Mouse (Mus musculus): Measurements from ENCODE around the gene Dmgdh. TPM values are rescaled to one million over a fixed set of nuclear protein-coding genes. Genes with fewer than 3 reads are reported as not detected.
A peak's percentile ranks its signal among the peaks of the same experiment; 100 is the strongest.

Dmgdh gene
- total RNA-seq, 1 experiment: 2.1 TPM

DNA sequence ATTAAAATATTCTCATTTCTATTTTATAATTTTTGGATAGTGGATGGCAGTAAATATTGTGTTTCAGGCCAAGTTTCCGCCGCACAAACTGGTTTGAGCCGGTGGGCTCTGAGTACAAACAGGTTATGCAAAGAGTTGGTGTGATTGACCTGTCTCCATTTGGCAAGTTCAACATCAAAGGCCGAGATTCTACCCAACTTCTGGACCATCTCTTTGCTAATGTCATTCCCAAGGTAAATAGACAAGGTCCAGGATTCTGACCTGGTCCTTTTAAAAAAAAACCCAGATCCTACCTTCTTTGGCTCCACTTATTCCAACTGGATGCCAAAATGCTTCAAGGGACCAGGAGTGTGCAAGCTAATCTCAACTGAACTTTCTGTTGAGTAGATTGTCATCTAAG, 37.0 kb downstream of the Dmgdh start:
- Histone ChIP-seq H3K4me3 (ENCODE audit: insufficient read depth in 1 of 2, low read depth in 1 of 2, low read length in 2 of 2, poor library complexity in 1 of 2, severe bottlenecking in 1 of 2) (no peak overlapping the region), H3K9ac (ENCODE audit: insufficient read depth, low read depth, low read length, poor library complexity, severe bottlenecking) (no peak overlapping the region), H3K9me3 (ENCODE audit: control insufficient read depth, insufficient read depth, low read depth, low read length) (no peaks in the 10 kb centered on the region), H3K4me1 (ENCODE audit: control insufficient read depth in 2 of 2, insufficient read depth in 2 of 2, low read length in 2 of 2, poor library complexity in 1 of 2) (no peaks in the 10 kb centered on the region), H3K27ac (ENCODE audit: insufficient read depth, low read depth, low read length, poor library complexity, severe bottlenecking) (no peak overlapping the region), H3K36me3 (ENCODE audit: control insufficient read depth, insufficient read depth, low read length, poor library complexity, severe bottlenecking) (no peaks in the 10 kb centered on the region)
- in situ Hi-C loops (cut with MboI; ENCODE audit: low sequenced_read_pairs in 2 of 2, unreplicated experiment in 2 of 2): no loop called here
- no peak for TF ChIP-seq HCFC1 (IDR thresholded peaks at IDR 0.05; ENCODE audit: borderline replicate concordance, insufficient read depth, low read length)
- TF ChIP-seq ZNF384 (IDR thresholded peaks at IDR 0.05; ENCODE audit: low read depth, low read length): no peak
- no peak for TF ChIP-seq CHD2 (IDR thresholded peaks at IDR 0.05; ENCODE audit: low read depth, low read length)
- TF ChIP-seq ZC3H11A (IDR thresholded peaks at IDR 0.05; ENCODE audit: borderline replicate concordance, low read depth, low read length): no peak
- no peak for TF ChIP-seq MAFK (IDR thresholded peaks at IDR 0.05; ENCODE audit: insufficient read depth, low read depth, low read length)
- no peak for DNase-seq (ENCODE audit: low read depth, low spot score)

DNA sequence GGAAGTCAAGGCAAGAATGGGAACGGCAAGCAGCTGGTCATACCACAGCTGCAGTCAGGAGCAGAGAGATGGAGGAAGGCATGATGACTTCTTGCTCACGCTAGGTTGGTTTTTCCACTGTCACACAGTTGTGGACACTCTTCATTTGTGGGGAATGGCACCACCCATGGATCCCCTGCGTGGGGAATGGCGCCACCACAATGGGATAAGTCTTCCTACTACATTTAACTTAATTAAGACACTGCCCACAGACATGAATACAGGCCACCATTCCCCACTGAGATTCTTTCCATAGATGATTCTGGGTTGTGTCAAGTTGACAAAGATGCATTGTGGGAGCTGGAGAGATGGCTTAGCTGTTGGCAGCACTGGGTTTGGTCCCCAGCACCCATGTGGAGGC, 38.1 kb downstream of the Dmgdh start:
- Histone ChIP-seq H3K27ac (ENCODE audit: insufficient read depth, low read depth, low read length, poor library complexity, severe bottlenecking) (no peak overlapping the region), H3K36me3 (ENCODE audit: control insufficient read depth, insufficient read depth, low read length, poor library complexity, severe bottlenecking) (no peaks in the 10 kb centered on the region), H3K4me1 (ENCODE audit: control insufficient read depth in 2 of 2, insufficient read depth in 2 of 2, low read length in 2 of 2, poor library complexity in 1 of 2) (no peaks in the 10 kb centered on the region), H3K9me3 (ENCODE audit: control insufficient read depth, insufficient read depth, low read depth, low read length) (no peaks in the 10 kb centered on the region), H3K4me3 (ENCODE audit: insufficient read depth in 1 of 2, low read depth in 1 of 2, low read length in 2 of 2, poor library complexity in 1 of 2, severe bottlenecking in 1 of 2) (no peak overlapping the region), H3K9ac (ENCODE audit: insufficient read depth, low read depth, low read length, poor library complexity, severe bottlenecking) (no peak overlapping the region)
- DNase-seq (ENCODE audit: low read depth, low spot score): no peak
- in situ Hi-C loops (cut with MboI; ENCODE audit: low sequenced_read_pairs in 2 of 2, unreplicated experiment in 2 of 2): no loop called here
- TF ChIP-seq ZNF384 (IDR thresholded peaks at IDR 0.05; ENCODE audit: low read depth, low read length): no peak
- no peak for TF ChIP-seq MAFK (IDR thresholded peaks at IDR 0.05; ENCODE audit: insufficient read depth, low read depth, low read length)
- no peak for TF ChIP-seq HCFC1 (IDR thresholded peaks at IDR 0.05; ENCODE audit: borderline replicate concordance, insufficient read depth, low read length)
- TF ChIP-seq CHD2 (IDR thresholded peaks at IDR 0.05; ENCODE audit: low read depth, low read length): no peak
- no peak for TF ChIP-seq ZC3H11A (IDR thresholded peaks at IDR 0.05; ENCODE audit: borderline replicate concordance, low read depth, low read length)

DNA sequence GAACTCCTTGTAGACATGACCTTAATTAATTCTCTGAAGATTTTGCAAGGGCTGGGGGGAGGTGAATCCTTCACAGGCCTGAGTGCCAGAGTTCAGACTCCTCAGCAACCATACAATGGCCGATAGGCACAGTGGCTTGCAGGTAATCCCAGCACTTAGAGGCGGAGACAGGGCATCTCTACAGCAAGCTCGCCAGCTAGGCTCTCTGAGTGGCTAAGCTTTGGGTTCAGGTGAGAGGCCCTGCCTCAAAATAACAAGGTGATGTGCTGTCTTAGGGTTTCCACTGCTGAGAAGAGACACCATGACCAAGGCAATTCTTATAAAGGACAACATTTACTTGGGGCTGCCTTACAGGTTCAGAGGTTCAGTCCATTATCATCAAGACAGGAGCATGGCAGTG, 39.6 kb downstream of the Dmgdh start:
- TF ChIP-seq CHD2 (IDR thresholded peaks at IDR 0.05; ENCODE audit: low read depth, low read length): no peak
- no peak for TF ChIP-seq ZNF384 (IDR thresholded peaks at IDR 0.05; ENCODE audit: low read depth, low read length)
- TF ChIP-seq MAFK (IDR thresholded peaks at IDR 0.05; ENCODE audit: insufficient read depth, low read depth, low read length): no peak
- TF ChIP-seq HCFC1 (IDR thresholded peaks at IDR 0.05; ENCODE audit: borderline replicate concordance, insufficient read depth, low read length): no peak
- no peak for TF ChIP-seq ZC3H11A (IDR thresholded peaks at IDR 0.05; ENCODE audit: borderline replicate concordance, low read depth, low read length)
- Histone ChIP-seq H3K9me3 (ENCODE audit: control insufficient read depth, insufficient read depth, low read depth, low read length) (no peaks in the 10 kb centered on the region), H3K4me3 (ENCODE audit: insufficient read depth in 1 of 2, low read depth in 1 of 2, low read length in 2 of 2, poor library complexity in 1 of 2, severe bottlenecking in 1 of 2) (no peak overlapping the region), H3K27ac (ENCODE audit: insufficient read depth, low read depth, low read length, poor library complexity, severe bottlenecking) (no peak overlapping the region), H3K4me1 (ENCODE audit: control insufficient read depth in 2 of 2, insufficient read depth in 2 of 2, low read length in 2 of 2, poor library complexity in 1 of 2) (no peaks in the 10 kb centered on the region), H3K9ac (ENCODE audit: insufficient read depth, low read depth, low read length, poor library complexity, severe bottlenecking) (no peak overlapping the region), H3K36me3 (ENCODE audit: control insufficient read depth, insufficient read depth, low read length, poor library complexity, severe bottlenecking) (no peaks in the 10 kb centered on the region)
- in situ Hi-C loops (cut with MboI; ENCODE audit: low sequenced_read_pairs in 2 of 2, unreplicated experiment in 2 of 2): no loop called here
- DNase-seq (ENCODE audit: low read depth, low spot score): no peak

- H3K9me3 ChIP-seq (ENCODE audit: control insufficient read depth, insufficient read depth, low read depth, low read length): no peaks in the 10 kb centered on the region
- TF ChIP-seq ZC3H11A (IDR thresholded peaks at IDR 0.05; ENCODE audit: borderline replicate concordance, low read depth, low read length): no peak
- TF ChIP-seq MAFK (IDR thresholded peaks at IDR 0.05; ENCODE audit: insufficient read depth, low read depth, low read length): no peak
- no peak for TF ChIP-seq ZNF384 (IDR thresholded peaks at IDR 0.05; ENCODE audit: low read depth, low read length)
- no peak for TF ChIP-seq CHD2 (IDR thresholded peaks at IDR 0.05; ENCODE audit: low read depth, low read length)
- TF ChIP-seq HCFC1 (IDR thresholded peaks at IDR 0.05; ENCODE audit: borderline replicate concordance, insufficient read depth, low read length): no peak
- no peak overlapping the region for H3K9ac ChIP-seq (ENCODE audit: insufficient read depth, low read depth, low read length, poor library complexity, severe bottlenecking)
- DNase-seq (ENCODE audit: low read depth, low spot score): no peak
- H3K4me1 ChIP-seq (ENCODE audit: control insufficient read depth in 2 of 2, insufficient read depth in 2 of 2, low read length in 2 of 2, poor library complexity in 1 of 2): no peaks in the 10 kb centered on the region
- no peak overlapping the region for H3K4me3 ChIP-seq (ENCODE audit: insufficient read depth in 1 of 2, low read depth in 1 of 2, low read length in 2 of 2, poor library complexity in 1 of 2, severe bottlenecking in 1 of 2)
- H3K36me3 ChIP-seq (ENCODE audit: control insufficient read depth, insufficient read depth, low read length, poor library complexity, severe bottlenecking): no peaks in the 10 kb centered on the region
- in situ Hi-C loops (cut with MboI; ENCODE audit: low sequenced_read_pairs in 2 of 2, unreplicated experiment in 2 of 2): no loop called here
- H3K27ac ChIP-seq (ENCODE audit: insufficient read depth, low read depth, low read length, poor library complexity, severe bottlenecking): no peak overlapping the region
Measured at GRCm38 (mm10) chr13:93717113-93717512, 42.9 kb downstream of the Dmgdh start.

DNA sequence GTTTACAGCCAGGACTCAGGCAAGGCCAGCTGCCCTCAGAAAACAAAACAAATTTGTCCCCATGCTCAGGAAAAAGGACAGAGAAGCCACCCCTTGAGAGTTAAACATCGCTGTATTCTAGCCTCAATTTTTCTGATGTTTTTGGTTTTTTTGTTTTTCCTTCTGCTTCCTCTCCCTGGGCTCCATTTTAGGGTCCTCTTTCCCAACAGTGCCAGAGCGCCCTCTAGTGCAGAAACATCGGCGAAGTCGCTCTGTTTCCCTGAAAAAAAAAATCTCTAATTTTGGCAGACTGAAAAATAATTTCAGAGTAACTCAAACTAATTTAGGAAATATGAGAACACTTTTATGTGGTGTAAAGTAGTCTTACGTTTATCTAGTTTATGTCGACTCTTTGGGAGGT, 44.7 kb downstream of the Dmgdh start:
- in situ Hi-C loops (cut with MboI; ENCODE audit: low sequenced_read_pairs in 2 of 2, unreplicated experiment in 2 of 2): no loop called here
- TF ChIP-seq CHD2 (IDR thresholded peaks at IDR 0.05; ENCODE audit: low read depth, low read length) (no peak), ZC3H11A (IDR thresholded peaks at IDR 0.05; ENCODE audit: borderline replicate concordance, low read depth, low read length) (peak; percentile 69; the same call in 1 of the 2 replicates), ZNF384 (IDR thresholded peaks at IDR 0.05; ENCODE audit: low read depth, low read length) (peak; percentile 87)
- Histone ChIP-seq H3K4me1 (ENCODE audit: control insufficient read depth in 2 of 2, insufficient read depth in 2 of 2, low read length in 2 of 2, poor library complexity in 1 of 2) (no peaks in the 10 kb centered on the region), H3K36me3 (ENCODE audit: control insufficient read depth, insufficient read depth, low read length, poor library complexity, severe bottlenecking) (no peaks in the 10 kb centered on the region), H3K9ac (ENCODE audit: insufficient read depth, low read depth, low read length, poor library complexity, severe bottlenecking) (no peak overlapping the region), H3K4me3 (ENCODE audit: insufficient read depth in 1 of 2, low read depth in 1 of 2, low read length in 2 of 2, poor library complexity in 1 of 2, severe bottlenecking in 1 of 2) (no peak overlapping the region), H3K27ac (ENCODE audit: insufficient read depth, low read depth, low read length, poor library complexity, severe bottlenecking) (no peak overlapping the region), H3K9me3 (ENCODE audit: control insufficient read depth, insufficient read depth, low read depth, low read length) (no peaks in the 10 kb centered on the region)
- DNase-seq (ENCODE audit: low read depth, low spot score): peak; percentile 54
